Mouse (Mus musculus): ENCODE measurements around the gene Rnf167. TPM values are rescaled to one million over a fixed set of nuclear protein-coding genes. Genes with fewer than 3 reads are reported as not detected.

Gene Rnf167
- 242 TPM for total RNA-seq (2023)

GRCm38 (mm10) chr11:70646691-70647650 lies at the start of gene Rnf167, which contains the start of gene Slc25a11:
Gene Rnf167 (plus strand): TSS chr11:70647235.
Gene Slc25a11 (minus strand): TSS chr11:70647479.

GRCm38 (mm10) chr11:70615516-70616093 lies 31.4 kb upstream of the Rnf167 start, which contains the start of gene 4930544D05Rik:
Gene 4930544D05Rik (plus strand): TSS chr11:70615848.

GRCm38 (mm10) chr11:70619101-70619500 lies 27.9 kb upstream of the Rnf167 start, which contains the start of gene Chrne:
Gene Chrne (minus strand): TSS chr11:70619216.

DNA sequence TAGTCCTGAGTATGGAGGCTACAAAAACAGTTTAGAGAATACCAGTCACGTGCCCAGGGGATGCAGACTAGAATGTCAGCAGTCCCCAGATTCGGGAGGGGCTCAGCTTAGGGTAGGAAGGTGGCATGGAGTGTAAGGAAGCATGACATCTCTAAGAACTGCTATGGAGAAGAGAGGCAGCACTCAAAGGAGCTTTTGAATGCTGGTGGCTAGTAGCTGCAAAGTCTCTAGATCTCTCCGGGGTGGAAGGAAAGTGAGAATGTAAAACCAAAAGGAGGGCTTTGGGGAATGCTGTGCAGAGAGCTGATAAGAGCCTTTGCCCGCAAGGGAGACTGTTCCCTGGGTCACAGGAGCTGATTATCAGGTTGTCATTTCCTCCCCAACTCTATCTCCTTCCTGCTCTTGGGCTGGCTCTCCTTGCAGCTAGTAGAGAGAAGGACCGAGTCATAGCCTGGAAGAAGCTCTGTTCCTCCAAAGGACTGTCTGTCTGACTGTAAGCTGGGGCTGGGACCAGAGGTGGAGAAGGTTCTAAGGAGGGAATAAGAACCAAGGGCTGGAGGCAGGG lies 8.2 kb upstream of the Rnf167 start, which contains the start of gene Gp1ba:
Gene Gp1ba, plus strand, starts transcription at position 409 of the 565 bp plus-strand sequence.

DNA sequence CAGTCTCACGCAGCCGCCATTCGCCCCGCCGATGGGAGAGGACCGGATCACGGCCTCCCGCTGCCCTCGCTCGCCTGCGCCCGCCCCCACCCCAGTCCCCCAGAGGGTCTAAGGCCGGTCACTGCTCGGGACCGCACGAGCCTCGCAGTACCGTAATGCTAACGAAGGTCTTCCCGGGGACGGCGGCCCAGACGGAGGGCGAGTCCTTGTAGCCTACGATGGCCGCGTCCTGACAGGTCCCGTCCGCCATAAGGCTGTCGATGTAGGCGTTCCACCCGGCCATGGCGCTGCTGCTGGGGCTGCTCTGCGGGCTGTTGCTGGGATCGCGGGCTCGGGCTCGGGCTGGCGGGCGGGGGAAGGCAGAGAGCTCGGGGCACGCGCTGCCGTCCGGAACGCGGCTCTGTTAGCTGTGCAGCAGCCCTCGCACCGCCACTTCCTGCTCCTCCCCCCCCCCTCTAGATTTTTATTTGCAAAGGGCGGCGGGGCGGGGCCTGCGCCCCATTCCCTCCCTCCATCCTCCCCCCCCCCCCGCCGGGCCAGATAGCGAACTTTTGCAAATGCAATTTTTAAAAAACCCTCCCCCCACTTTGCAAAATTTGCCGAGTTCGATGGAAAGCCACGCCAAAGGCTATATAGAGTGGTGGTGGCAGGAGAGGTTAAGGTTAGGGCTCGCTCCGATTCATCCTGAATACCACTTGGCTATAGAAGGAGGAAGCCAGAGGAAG lies 7.3 kb downstream of the Rnf167 start, which contains the start of gene Pfn1:
Gene Pfn1, minus strand, starts transcription at position 447 of the 725 bp plus-strand sequence.

DNA sequence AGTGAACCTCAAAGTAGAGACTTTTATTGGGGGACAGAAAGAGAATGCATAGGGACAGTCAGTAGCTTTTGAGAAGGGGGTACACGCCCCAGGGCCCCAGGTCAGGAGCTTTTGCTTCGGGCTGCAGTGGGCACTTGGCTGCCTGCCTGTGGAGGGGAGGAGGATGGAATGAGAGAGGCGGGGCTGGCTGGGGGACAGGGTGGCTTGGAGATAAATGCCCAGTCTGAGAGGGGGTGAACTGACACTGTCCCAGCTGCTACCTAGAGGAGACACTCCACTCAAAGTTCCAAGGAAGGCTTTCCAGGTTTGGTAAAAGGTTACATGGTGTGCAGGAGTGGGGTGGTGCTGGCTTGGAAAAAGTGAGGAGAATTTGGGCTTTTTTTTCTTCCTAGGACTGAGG lies 9.9 kb downstream of the Rnf167 start, which contains the start of gene Eno3:
Gene Eno3, plus strand, starts transcription at position 239 of the 400 bp plus-strand sequence.

GRCm38 (mm10) chr11:70668771-70669505 lies 21.9 kb downstream of the Rnf167 start, which contains the start of gene Spag7:
Gene Spag7 (minus strand): TSS chr11:70669416.

DNA sequence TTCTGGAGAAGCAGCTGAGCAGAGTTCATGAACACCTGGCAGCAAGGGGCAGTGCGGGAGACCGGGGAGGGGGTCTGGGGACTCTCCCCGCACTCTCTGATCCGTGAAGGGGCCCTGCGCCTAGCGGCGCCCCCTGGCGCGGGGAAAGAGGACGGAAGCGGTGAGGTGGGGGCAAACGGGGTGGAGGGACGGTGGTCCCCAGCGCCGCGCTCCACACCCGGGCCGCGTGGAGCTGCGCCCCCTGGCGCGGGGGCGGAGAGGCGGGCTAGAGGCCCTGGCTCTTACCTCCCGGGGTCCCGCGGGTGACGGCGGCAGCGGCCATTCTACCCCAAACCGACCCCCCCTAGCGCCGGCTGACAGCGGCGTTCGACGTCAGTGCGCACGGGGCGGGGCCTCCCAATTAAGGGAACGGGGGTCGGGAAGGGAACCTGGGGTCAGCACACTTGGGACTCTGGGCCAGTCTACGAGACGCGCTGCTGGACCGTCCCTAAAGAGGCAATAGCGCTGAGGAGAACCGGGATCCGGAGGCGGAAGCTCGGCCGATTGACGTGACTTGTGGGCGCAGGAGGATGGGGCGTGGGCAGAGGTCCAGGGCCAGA lies 40.7 kb downstream of the Rnf167 start, which contains the start of gene Camta2:
Gene Camta2, minus strand, starts transcription at position 505 of the 599 bp plus-strand sequence.

GRCm38 (mm10) chr11:70699722-70700556 lies 52.9 kb downstream of the Rnf167 start, which contains the start of the genes Inca1 and Kif1c:
Gene Inca1 (minus strand): TSS chr11:70700155.
Gene Kif1c (plus strand): TSS chr11:70700548.

Other genes with a start within 250 kb of the Rnf167 start
- 26.8 TPM for gene Pelp1, start 237.2 kb upstream of the Rnf167 start, total RNA-seq (2023)
- 289 TPM for gene Arrb2, start 214.6 kb upstream of the Rnf167 start, total RNA-seq (2023)
- 27.4 TPM for gene Med11, start 195.3 kb upstream of the Rnf167 start, total RNA-seq (2023)
- 1.8 TPM for gene Zmynd15, start 187.8 kb upstream of the Rnf167 start, total RNA-seq (2023)
- 2.5 TPM for gene Cxcl16, start 187.3 kb upstream of the Rnf167 start, total RNA-seq (2023)
- gene Tm4sf5, start 142.0 kb upstream of the Rnf167 start, total RNA-seq (2023), result not detected
- gene Vmo1, start 132.6 kb upstream of the Rnf167 start, total RNA-seq (2023), result not detected
- not detected for gene Gltpd2, start 128.0 kb upstream of the Rnf167 start, total RNA-seq (2023)
- 123 TPM for gene Psmb6, start 121.9 kb upstream of the Rnf167 start, total RNA-seq (2023)
- gene Gm40193, start 114.3 kb upstream of the Rnf167 start, total RNA-seq (2023), result not detected
- 3.7 TPM for gene Pld2, start 107.2 kb upstream of the Rnf167 start, total RNA-seq (2023)
- 159 TPM for gene Mink1, start 84.4 kb upstream of the Rnf167 start, total RNA-seq (2023)
- gene 4930544D05Rik, start 31.4 kb upstream of the Rnf167 start, total RNA-seq (2023), result 0.95 TPM
- 1.5 TPM for gene Chrne, start 28.0 kb upstream of the Rnf167 start, total RNA-seq (2023)
- not detected for gene Gp1ba, start 8.1 kb upstream of the Rnf167 start, total RNA-seq (2023)
- 53.9 TPM for gene Slc25a11, start 244 bp downstream of the Rnf167 start, total RNA-seq (2023)
- 1,382 TPM for gene Pfn1, start 7.4 kb downstream of the Rnf167 start, total RNA-seq (2023)
- gene Eno3, start 10.0 kb downstream of the Rnf167 start, total RNA-seq (2023), result 22.7 TPM
- gene Spag7, start 22.2 kb downstream of the Rnf167 start, total RNA-seq (2023), result 34.6 TPM
- gene Camta2, start 40.9 kb downstream of the Rnf167 start, total RNA-seq (2023), result 45.5 TPM
- gene Inca1, start 52.9 kb downstream of the Rnf167 start, total RNA-seq (2023), result not detected
- gene Kif1c, start 53.3 kb downstream of the Rnf167 start, total RNA-seq (2023), result 27.4 TPM
- 2.8 TPM for gene Zfp3, start 117.0 kb downstream of the Rnf167 start, total RNA-seq (2023)
- not detected for gene Scimp, start 165.4 kb downstream of the Rnf167 start, total RNA-seq (2023)
- 45.7 TPM for gene Rabep1, start 197.5 kb downstream of the Rnf167 start, total RNA-seq (2023)